ENCODE assay signal across 8 mouse cellular contexts in the genomic region with DNA sequence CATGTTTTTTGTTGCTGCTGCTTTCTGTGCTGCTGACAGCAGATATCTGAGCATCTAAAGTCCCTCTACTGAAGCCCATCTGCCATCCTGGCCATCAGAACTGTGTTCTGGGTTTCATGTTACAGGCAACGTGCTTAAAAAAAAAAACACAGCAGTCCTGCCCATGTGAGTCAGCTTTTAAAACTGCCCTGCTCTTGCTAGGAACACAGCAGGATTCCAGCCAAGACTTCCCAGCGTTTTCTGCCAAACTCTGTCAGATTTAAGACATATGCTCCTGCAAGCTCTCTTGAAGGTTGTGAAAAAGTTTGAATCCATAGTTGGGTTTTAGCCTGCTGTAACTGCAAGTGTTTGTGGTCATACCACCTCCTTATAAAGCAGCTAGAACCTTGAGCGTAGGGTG. TPM values are rescaled to one million over a fixed set of nuclear protein-coding genes. Genes with fewer than 3 reads are reported as not detected.
DNase-seq lines count a peak whose midpoint lies in the region; ATAC-seq and TF ChIP-seq lines count a peak whose summit lies in the region.

A gene (plus strand): TSS at position 298 of the 400 bp plus-strand sequence.

- intact Hi-C loops in gastrocnemius, postnatal 14 days (cut with DNase I; ENCODE audit: low total_unique reads), result no loop called here

- H3K4me3 ChIP-seq in C2C12 (ENCODE audit: insufficient read depth, poor library complexity, severe bottlenecking), result no peak within 1 kb of the TSS
- no peak within 1 kb of the TSS for H3K4me3 ChIP-seq in liver, embryonic 12.5 days
- H3K4me3 ChIP-seq in midbrain, embryonic 14.5 days (replicated peaks; ENCODE audit: low read depth, low read length), result no peak within 1 kb of the TSS

- no peaks in the 10 kb centered on the region for H3K4me1 ChIP-seq in liver, embryonic 12.5 days
- H3K4me1 ChIP-seq in midbrain, embryonic 14.5 days (ENCODE audit: control insufficient read depth, insufficient read depth, low read length), result no peaks in the 10 kb centered on the region

- WGBS in liver, embryonic 12.5 days (ENCODE audit: insufficient replicate concordance), result 30% methylated on average over 3 of the region's 3 CpGs
- 37% methylated on average over 3 of the region's 3 CpGs for WGBS in midbrain, embryonic 14.5 days

- no peaks in the 10 kb centered on the region for H3K36me3 ChIP-seq in C2C12 (ENCODE audit: control insufficient read depth, insufficient read depth)
- no peaks in the 10 kb centered on the region for H3K36me3 ChIP-seq in liver, embryonic 12.5 days
- no peaks in the 10 kb centered on the region for H3K36me3 ChIP-seq in midbrain, embryonic 14.5 days (ENCODE audit: control insufficient read depth, insufficient read depth, low read length)

- no peaks in the 10 kb centered on the region for H3K79me2 ChIP-seq in C2C12 (ENCODE audit: control insufficient read depth, insufficient read depth)

- no peaks in the 10 kb centered on the region for H3K9me3 ChIP-seq in liver, embryonic 12.5 days (replicated peaks)
- H3K9me3 ChIP-seq in midbrain, embryonic 14.5 days (ENCODE audit: control insufficient read depth, low read length), result no peaks in the 10 kb centered on the region

- no peak for ATAC-seq in liver, embryonic 12.5 days
- ATAC-seq in midbrain, embryonic 14.5 days (ENCODE audit: low FRiP score, low TSS enrichment), result no peak

- H3K4me2 ChIP-seq in liver, embryonic 12.5 days, result no peak within 1 kb of the TSS
- no peak within 1 kb of the TSS for H3K4me2 ChIP-seq in midbrain, embryonic 14.5 days (ENCODE audit: low read length)

- no peak within 1 kb of the TSS for H3K9ac ChIP-seq in liver, embryonic 12.5 days
- no peak within 1 kb of the TSS for H3K9ac ChIP-seq in midbrain, embryonic 14.5 days (replicated peaks; ENCODE audit: low read length)

- no peaks in the 10 kb centered on the region for H3K79me3 ChIP-seq in C2C12 (ENCODE audit: low read depth)

- no peaks in the 10 kb centered on the region for H3K27me3 ChIP-seq in C2C12 (ENCODE audit: control insufficient read depth, insufficient read depth, insufficient read length)
- H3K27me3 ChIP-seq in liver, embryonic 12.5 days (replicated peaks), result no peaks in the 10 kb centered on the region
- H3K27me3 ChIP-seq in midbrain, embryonic 14.5 days (ENCODE audit: control insufficient read depth, insufficient read depth, low read length), result no peaks in the 10 kb centered on the region

- H3ac ChIP-seq in C2C12 (ENCODE audit: control insufficient read depth, insufficient read length, low read depth), result no peak within 1 kb of the TSS

- TF ChIP-seq CTCF in C2C12 (IDR thresholded peaks at IDR 0.05; ENCODE audit: control insufficient read depth, insufficient read depth, insufficient read length), result no peak

- DNase-seq in adrenal gland, postnatal 10 days, result peak; percentile 69
- peak; percentile 27 for DNase-seq in gastrocnemius, postnatal 14 days
- DNase-seq in kidney, postnatal 25 days, result peak; percentile 31 to 56
- peak; percentile 59 for DNase-seq in lung, postnatal 10 days
- DNase-seq in thymus, postnatal 14 days, result no peak
- no peak for DNase-seq in midbrain, embryonic 14.5 days

- H3K27ac ChIP-seq in liver, embryonic 12.5 days, result no peak within 1 kb of the TSS
- no peak within 1 kb of the TSS for H3K27ac ChIP-seq in midbrain, embryonic 14.5 days (replicated peaks; ENCODE audit: low read depth, low read length)

TF ChIP-seq in C2C12, 6 proteins besides CTCF, POLR2A, EP300 and RAD21:
- TF ChIP-seq MYOG (IDR thresholded peaks at IDR 0.05; ENCODE audit: control insufficient read depth, extremely low read depth, insufficient read length), result no peak
- TF ChIP-seq MAX (IDR thresholded peaks at IDR 0.05), result peak; percentile 65

RNA-seq across cellular contexts. Expression of the gene that starts here (rescaled TPM):
- 2.8 TPM for polyA plus RNA-seq in C2C12 (2012; fragmentation: generic; extraction: Trizol)
- total RNA-seq in adrenal gland, postnatal 10 days (2021), result 10 to 100 TPM; 22.4 to 28.7 TPM
- total RNA-seq in gastrocnemius, postnatal 14 days (2021), result 1 to 10 TPM; 1.7 to 2.1 TPM
- polyA plus RNA-seq in liver, embryonic 12.5 days (2016; fragmentation: Nextera tagmentation; extraction: Ambion mirVana), result 1.0 and 1.2 TPM in 2 replicates
- polyA plus RNA-seq in midbrain, embryonic 14.5 days (2014; fragmentation: Nextera tagmentation; extraction: Ambion mirVana), result 0.17 TPM in 1 of 2 replicates, not detected in the other

Comparison
In these comparisons a context has a peak if more than half of its experiments do, and no peak if none do; other contexts are left out.
1. RNA of the gene that starts here (total RNA-seq): 22.4 to 28.7 TPM in adrenal gland, postnatal 10 days; 1.7 to 2.1 TPM in gastrocnemius, postnatal 14 days; every median in the first group is over 4 times any median in the second.
2. DNase-seq: peak in adrenal gland, postnatal 10 days (single experiment), gastrocnemius, postnatal 14 days (single experiment), kidney, postnatal 25 days (2 of 2) and lung, postnatal 10 days (single experiment); none in thymus, postnatal 14 days (single experiment) and midbrain, embryonic 14.5 days (single experiment).